Mouse (Mus musculus) large intestine, adult 2 months (tissue): ENCODE measurements around the gene Hoxc11. TPM values are rescaled to one million over a fixed set of nuclear protein-coding genes. Genes with fewer than 3 reads are reported as not detected.

Experiments
- DNase-seq: peaks from one replicate; pipeline ENCODE4 v3.0.0-alpha.2; 2012; ENCODE audit warnings: low read depth, low spot score
- WGBS: fragments of 180-500 bp; shearing (Covaris S2); methylation state at CpG from one replicate; pipeline ENCODE4 v1.1.7; 2018; 5-methylcytosine and 5-hydroxymethylcytosine counted together
- polyA plus RNA-seq: library from polyadenylated mRNA; depleted of rRNA; stranded (reverse); fragments of >200 nt; gene quantifications from 2 replicates; pipeline ENCODE4 v1.2.3, GENCODE M21; 2012; rRNA removed

Gene Hoxc11
- not detected in 2 replicates for polyA plus RNA-seq

- no peak for DNase-seq
- 3% methylated on average over 57 of the region's 57 CpGs for WGBS
Observed at GRCm38 (mm10) chr15:102954192-102955006, at the start of gene Hoxc11. Hoxc11 (plus strand) TSS chr15:102954427.

GRCm38 (mm10) chr15:102904946-102905345 is 49.3 kb upstream of the Hoxc11 start:
- 37% methylated on average over 1 of the region's 1 CpGs for WGBS
- no peak for DNase-seq

GRCm38 (mm10) chr15:102909536-102909935 is 44.7 kb upstream of the Hoxc11 start:
- WGBS = 9% methylated on average over 4 of the region's 4 CpGs
- DNase-seq = no peak

GRCm38 (mm10) chr15:102910038-102910437 is 44.2 kb upstream of the Hoxc11 start:
- WGBS = 2% methylated on average over 18 of the region's 18 CpGs
- DNase-seq = no peak

- no peak for DNase-seq
- WGBS = 3% methylated on average over 22 of the region's 22 CpGs
Observed at GRCm38 (mm10) chr15:102910496-102911095, 43.6 kb upstream of the Hoxc11 start.

- DNase-seq = no peak
- 4% methylated on average over 19 of the region's 19 CpGs for WGBS
Observed at GRCm38 (mm10) chr15:102913038-102913585, 41.1 kb upstream of the Hoxc11 start.

- WGBS = 5% methylated on average over 20 of the region's 20 CpGs
- DNase-seq = no peak
Observed at GRCm38 (mm10) chr15:102917972-102918572, 36.2 kb upstream of the Hoxc11 start.

GRCm38 (mm10) chr15:102918611-102919265 is 35.5 kb upstream of the Hoxc11 start:
- DNase-seq = no peak

GRCm38 (mm10) chr15:102919336-102920180 is 34.7 kb upstream of the Hoxc11 start:
- DNase-seq = no peak
- WGBS = 4% methylated on average over 12 of the region's 12 CpGs

More at GRCm38 (mm10) chr15:102918611-102919265, 35.5 kb upstream of the Hoxc11 start:
- 3% methylated on average over 7 of the region's 7 CpGs for WGBS

- WGBS = 2% methylated on average over 20 of the region's 20 CpGs
- no peak for DNase-seq
Observed at GRCm38 (mm10) chr15:102920619-102921018, 33.6 kb upstream of the Hoxc11 start.

GRCm38 (mm10) chr15:102921053-102922011 is 32.9 kb upstream of the Hoxc11 start, which contains the start of gene Hoxc13:
Hoxc13 (plus strand) TSS chr15:102921103.
- WGBS = 5% methylated on average over 81 of the region's 88 CpGs
- no peak for DNase-seq

- no peak for DNase-seq
- WGBS = 2% methylated on average over 24 of the region's 24 CpGs
Observed at GRCm38 (mm10) chr15:102922012-102922362, 32.2 kb upstream of the Hoxc11 start.

GRCm38 (mm10) chr15:102922636-102923500 is 31.4 kb upstream of the Hoxc11 start:
- DNase-seq = no peak
- 20% methylated on average over 6 of the region's 6 CpGs for WGBS

GRCm38 (mm10) chr15:102927032-102927645 is 27.1 kb upstream of the Hoxc11 start:
- DNase-seq = no peak
- WGBS = 4% methylated on average over 40 of the region's 40 CpGs

GRCm38 (mm10) chr15:102931706-102932358 is 22.4 kb upstream of the Hoxc11 start:
- WGBS = 4% methylated on average over 23 of the region's 23 CpGs
- DNase-seq = no peak

- 9% methylated on average over 12 of the region's 12 CpGs for WGBS
- DNase-seq = no peak
Observed at GRCm38 (mm10) chr15:102934438-102934837, 19.8 kb upstream of the Hoxc11 start.
